Comparison of ENCODE assay signal across 9 mouse cellular contexts in genomic region chr13:28416231-28416630, GRCm38 (mm10).
DNase-seq lines count a peak whose midpoint lies in the region; ATAC-seq and TF ChIP-seq lines count a peak whose summit lies in the region.
"Had no signal": no experiment of that assay in that cellular context is flagged by ENCODE, and none has a peak within 500 bp of the region (broad histone marks: within the 10 kb centered on the region; RNA-seq: fewer than 3 reads in every experiment).

No protein-coding gene starts in this region.

- no peaks in the 10 kb centered on the region for H3K36me3 ChIP-seq in CH12.LX (replicated peaks in 1 of 2; ENCODE audit: control insufficient read depth in 1 of 2, insufficient read depth in 1 of 2, low read length in 1 of 2)
- H3K36me3 ChIP-seq in hindbrain, embryonic 13.5 days = no peaks in the 10 kb centered on the region
- no peaks in the 10 kb centered on the region for H3K36me3 ChIP-seq in midbrain, postnatal 0 days (ENCODE audit: insufficient read depth, low read length)
- H3K36me3 ChIP-seq: liver, embryonic 15.5 days had no signal

- DNase-seq in CH12.LX (ENCODE audit: extremely low read depth) = peak; percentile 1
- DNase-seq in cerebellum, adult 2 months = peak; percentile 57 to 73
- DNase-seq in forelimb bud, embryonic 11.5 days (ENCODE audit: low read depth, low spot score) = peak; percentile 46
- DNase-seq in layer of hippocampus, postnatal 25 days (ENCODE audit: extremely low spot score in 1 of 2, low spot score in 1 of 2) = peak; percentile 26 to 36
- peak; percentile 94 for DNase-seq in midbrain, postnatal 0 days (ENCODE audit: low spot score)
- DNase-seq in testis, postnatal 14 days (ENCODE audit: low spot score) = peak; percentile 13

- no peak overlapping the region for H3K4me2 ChIP-seq in CH12.LX (ENCODE audit: insufficient read depth, low read depth, poor library complexity, severe bottlenecking)
- peak overlapping the region; percentile 62 for H3K4me2 ChIP-seq in hindbrain, embryonic 13.5 days
- H3K4me2 ChIP-seq in midbrain, postnatal 0 days (ENCODE audit: low read depth, low read length, poor library complexity, severe bottlenecking) = peak overlapping the region; percentile 68

- ATAC-seq in hindbrain, embryonic 13.5 days (ENCODE audit: low FRiP score) = peak; percentile 88
- ATAC-seq in midbrain, postnatal 0 days (ENCODE audit: low FRiP score) = peak; percentile 81
- no peak for ATAC-seq in megakaryocyte-erythroid progenitor cell, adult 5-6 weeks (replicated peaks; ENCODE audit: low FRiP score, low TSS enrichment, poor library complexity, severe bottlenecking)

- TF ChIP-seq CTCF in CH12.LX (conservative IDR thresholded peaks at IDR 0.05 in 1 of 2, IDR thresholded peaks at IDR 0.05 in 1 of 2; ENCODE audit: low read depth in 2 of 2, low read length in 2 of 2) = no peak
- TF ChIP-seq CTCF in cerebellum, adult 2 months (IDR thresholded peaks at IDR 0.05; ENCODE audit: borderline replicate concordance, insufficient read depth, low read depth, low read length) = no peak
- no peak for TF ChIP-seq CTCF in midbrain, postnatal 0 days (IDR thresholded peaks at IDR 0.05)

- dilution Hi-C loops in CH12.LX (cut with MboI; ENCODE audit: extremely low pct_ligation_motif_present, extremely low pct_unique_long_range_greater_than_20kb, low sequenced_read_pairs) = no loop called here

- H3K4me1 ChIP-seq in CH12.LX (ENCODE audit: control insufficient read depth in 1 of 2, insufficient read depth in 2 of 2) = no peaks in the 10 kb centered on the region; a peak in 1 of 4 replicates
- peaks cover 3% of the 10 kb centered on the region; the same call in 1 of the 2 replicates for H3K4me1 ChIP-seq in cerebellum, adult 2 months (ENCODE audit: control insufficient read depth, insufficient read depth, low read length)
- H3K4me1 ChIP-seq in hindbrain, embryonic 13.5 days (replicated peaks) = peaks cover 61% of the 10 kb centered on the region
- no peaks in the 10 kb centered on the region; the same call in none of the 2 replicates for H3K4me1 ChIP-seq in midbrain, postnatal 0 days (ENCODE audit: insufficient read depth, low read length)

- no peaks in the 10 kb centered on the region for H3K79me2 ChIP-seq in CH12.LX (replicated peaks; ENCODE audit: control insufficient read depth, extremely low read depth, insufficient read depth, poor library complexity, severe bottlenecking)

- no peak for TF ChIP-seq RAD21 in CH12.LX (IDR thresholded peaks at IDR 0.05; ENCODE audit: low read depth, low read length)

- no peak overlapping the region for H3K27ac ChIP-seq in CH12.LX (ENCODE audit: insufficient read depth, low read depth)
- H3K27ac ChIP-seq in cerebellum, adult 2 months (ENCODE audit: insufficient read depth, low read length) = peak overlapping the region; percentile 88
- H3K27ac ChIP-seq in hindbrain, embryonic 13.5 days = peak overlapping the region; percentile 97
- peak overlapping the region; percentile 92 for H3K27ac ChIP-seq in midbrain, postnatal 0 days (ENCODE audit: low read depth, low read length)
- H3K27ac ChIP-seq: liver, embryonic 15.5 days had no signal

- 5% methylated on average over 6 of the region's 6 CpGs for WGBS in cerebellum, adult 2 months
- 3% methylated on average over 6 of the region's 6 CpGs for WGBS in hindbrain, embryonic 13.5 days
- 4% methylated on average over 6 of the region's 6 CpGs for WGBS in midbrain, postnatal 0 days

- in situ Hi-C loops in CH12.LX (cut with MboI; ENCODE audit: low pct_ligation_motif_present, low pct_unique_long_range_greater_than_20kb, low sequenced_read_pairs) = no loop called here

- TF ChIP-seq EP300 in CH12.LX (IDR thresholded peaks at IDR 0.05; ENCODE audit: low read length) = no peak

- H3K9me3 ChIP-seq in CH12.LX (replicated peaks; ENCODE audit: low read length) = no peaks in the 10 kb centered on the region
- H3K9me3 ChIP-seq in hindbrain, embryonic 13.5 days = no peaks in the 10 kb centered on the region
- H3K9me3 ChIP-seq in midbrain, postnatal 0 days (ENCODE audit: low read length) = no peaks in the 10 kb centered on the region
- H3K9me3 ChIP-seq: liver, embryonic 15.5 days had no signal

- no peak for TF ChIP-seq POLR2A in CH12.LX (IDR thresholded peaks at IDR 0.05; ENCODE audit: low read depth, low read length)
- no peak for TF ChIP-seq POLR2A in cerebellum, adult 2 months (IDR thresholded peaks at IDR 0.05; ENCODE audit: borderline replicate concordance, insufficient read depth, low read length)

- H3K4me3 ChIP-seq in CH12.LX (replicated peaks in 1 of 3; ENCODE audit: low read depth in 2 of 3, low read length in 2 of 3, poor library complexity in 1 of 3) = no peak overlapping the region
- peak overlapping the region; percentile 27 for H3K4me3 ChIP-seq in cerebellum, adult 2 months (replicated peaks; ENCODE audit: insufficient read depth, low read depth, low read length)
- peak overlapping the region; percentile 36 for H3K4me3 ChIP-seq in hindbrain, embryonic 13.5 days
- H3K4me3 ChIP-seq in midbrain, postnatal 0 days (ENCODE audit: low read depth, low read length) = peak overlapping the region; percentile 41
- H3K4me3 ChIP-seq: liver, embryonic 15.5 days had no signal

- H3K27me3 ChIP-seq in CH12.LX (replicated peaks) = no peaks in the 10 kb centered on the region
- H3K27me3 ChIP-seq in cerebellum, adult 2 months (ENCODE audit: control insufficient read depth, insufficient read depth, low read length) = no peaks in the 10 kb centered on the region
- no peaks in the 10 kb centered on the region for H3K27me3 ChIP-seq in hindbrain, embryonic 13.5 days
- H3K27me3 ChIP-seq in midbrain, postnatal 0 days (ENCODE audit: insufficient read depth, low read length) = no peaks in the 10 kb centered on the region

- no peak overlapping the region for H3K9ac ChIP-seq in CH12.LX (ENCODE audit: insufficient read depth, low read depth)
- peak overlapping the region; percentile 79 for H3K9ac ChIP-seq in hindbrain, embryonic 13.5 days
- H3K9ac ChIP-seq in midbrain, postnatal 0 days (replicated peaks; ENCODE audit: low read length, poor library complexity, severe bottlenecking) = peak overlapping the region; percentile 75
- H3K9ac ChIP-seq: liver, embryonic 15.5 days had no signal

TF ChIP-seq in CH12.LX, 34 proteins besides CTCF, POLR2A, EP300 and RAD21:
- no peak for TF ChIP-seq ZNF384 (IDR thresholded peaks at IDR 0.05; ENCODE audit: low read depth, low read length)
- TF ChIP-seq TCF12 (IDR thresholded peaks at IDR 0.05; ENCODE audit: low read depth, low read length) = no peak
- no peak for TF ChIP-seq PAX5 (IDR thresholded peaks at IDR 0.05; ENCODE audit: low read length)

Comparison
In these comparisons a context has a peak if more than half of its experiments do, and no peak if none do; other contexts are left out.
1. DNase-seq: peak in every context shown above with its lines; median percentile 94 in midbrain, postnatal 0 days; 65 in cerebellum, adult 2 months; 46 in forelimb bud, embryonic 11.5 days; 31 in layer of hippocampus, postnatal 25 days; 13 in testis, postnatal 14 days; 1 in CH12.LX.
2. H3K4me3 ChIP-seq: peak in cerebellum, adult 2 months (single experiment), hindbrain, embryonic 13.5 days (single experiment) and midbrain, postnatal 0 days (single experiment); none in CH12.LX (0 of 3).